Mouse (Mus musculus) right cerebral cortex, postnatal 36 days (tissue): ENCODE measurements around the gene Ypel2.
A peak's percentile ranks its signal among the peaks of the same experiment; 100 is the strongest.

Experiments used
- DNase-seq, 2 experiments: peaks; one replicate each; pipeline ENCODE4 v3.0.0; 2022; ENCODE audit warnings: low spot score in 2 of 2, mixed read lengths in 1 of 2

Ypel2 gene

DNA sequence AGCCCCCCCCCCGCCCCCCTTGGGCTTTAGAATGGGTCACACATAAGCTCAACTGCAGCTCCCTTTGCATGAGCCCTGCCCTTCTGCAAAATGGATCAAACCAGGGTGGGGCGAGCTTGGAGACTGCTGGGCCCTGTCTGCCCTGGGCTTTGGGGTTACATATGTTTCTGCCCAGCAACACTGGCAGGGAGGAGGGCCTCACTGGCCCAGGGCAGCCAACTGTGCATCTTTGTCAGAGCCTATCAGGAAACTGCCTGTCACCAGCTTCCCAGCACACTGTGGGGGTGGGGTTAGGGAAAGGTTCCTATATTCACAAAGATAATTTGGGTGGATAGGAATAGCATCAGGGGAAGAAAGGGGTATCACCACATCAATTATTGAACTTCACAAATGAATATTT, 95.1 kb downstream of the Ypel2 start:
- no peak for DNase-seq

DNA sequence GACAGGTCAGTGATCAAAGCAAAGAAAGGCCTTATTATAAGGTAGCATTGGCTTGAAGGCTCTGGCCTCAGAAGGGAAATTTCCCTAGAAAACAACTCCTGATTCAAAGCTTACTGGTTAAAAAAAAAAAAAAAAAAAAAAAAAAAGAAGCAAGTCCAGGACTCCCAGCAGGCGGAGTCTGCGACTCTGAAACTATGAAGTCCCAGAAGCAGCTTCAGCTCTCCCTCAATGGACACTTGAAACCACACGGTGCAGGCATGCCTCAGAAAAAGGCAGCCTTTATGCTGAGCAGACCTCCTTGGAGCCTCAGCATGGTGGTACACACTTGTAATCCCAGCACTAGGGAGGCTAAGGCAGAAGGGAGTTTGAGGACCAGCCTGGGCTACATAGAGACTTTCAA, 97.9 kb downstream of the Ypel2 start:
- DNase-seq, result no peak

DNA sequence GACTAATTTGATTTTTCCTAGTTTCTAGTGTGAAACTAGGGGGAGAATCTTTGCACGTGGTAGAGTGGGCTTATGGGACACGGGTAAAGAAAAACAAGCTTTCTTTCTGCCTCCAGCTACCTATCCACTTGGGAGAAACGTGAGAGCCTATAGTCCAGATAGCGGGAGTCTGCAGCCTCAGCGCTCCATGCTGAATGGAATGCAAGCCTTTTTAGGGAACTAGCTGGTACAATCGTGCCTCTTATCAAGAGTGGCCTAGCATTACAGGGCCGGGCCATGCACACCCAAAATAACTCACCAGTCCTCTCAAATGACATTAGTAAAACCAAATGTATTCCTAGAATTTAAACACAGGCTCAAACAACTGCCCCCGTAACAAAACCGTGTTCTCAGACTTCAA, 98.4 kb downstream of the Ypel2 start:
- DNase-seq, result no peak

DNA sequence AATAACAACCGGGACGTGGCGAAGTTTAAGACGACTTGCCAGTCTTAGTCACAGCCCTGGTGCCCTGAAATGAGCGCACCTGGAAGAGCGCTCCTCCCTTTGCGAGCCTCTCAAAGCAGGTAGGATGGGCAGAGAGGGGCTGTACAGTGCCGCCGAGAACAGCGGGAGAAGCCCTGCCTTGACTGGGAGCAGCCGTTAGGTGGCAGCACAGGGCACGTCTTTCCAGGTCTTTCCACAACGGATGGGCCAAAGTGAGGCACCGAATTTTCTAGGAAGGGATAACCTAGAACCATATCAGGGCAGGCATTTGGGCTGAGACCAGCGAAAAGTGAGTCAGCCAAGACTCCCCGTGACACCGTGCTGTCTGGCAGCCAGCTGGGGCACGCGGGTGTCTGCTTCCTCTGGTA, 99.3 kb downstream of the Ypel2 start:
- peak; percentile 72 to 76 for DNase-seq

DNA sequence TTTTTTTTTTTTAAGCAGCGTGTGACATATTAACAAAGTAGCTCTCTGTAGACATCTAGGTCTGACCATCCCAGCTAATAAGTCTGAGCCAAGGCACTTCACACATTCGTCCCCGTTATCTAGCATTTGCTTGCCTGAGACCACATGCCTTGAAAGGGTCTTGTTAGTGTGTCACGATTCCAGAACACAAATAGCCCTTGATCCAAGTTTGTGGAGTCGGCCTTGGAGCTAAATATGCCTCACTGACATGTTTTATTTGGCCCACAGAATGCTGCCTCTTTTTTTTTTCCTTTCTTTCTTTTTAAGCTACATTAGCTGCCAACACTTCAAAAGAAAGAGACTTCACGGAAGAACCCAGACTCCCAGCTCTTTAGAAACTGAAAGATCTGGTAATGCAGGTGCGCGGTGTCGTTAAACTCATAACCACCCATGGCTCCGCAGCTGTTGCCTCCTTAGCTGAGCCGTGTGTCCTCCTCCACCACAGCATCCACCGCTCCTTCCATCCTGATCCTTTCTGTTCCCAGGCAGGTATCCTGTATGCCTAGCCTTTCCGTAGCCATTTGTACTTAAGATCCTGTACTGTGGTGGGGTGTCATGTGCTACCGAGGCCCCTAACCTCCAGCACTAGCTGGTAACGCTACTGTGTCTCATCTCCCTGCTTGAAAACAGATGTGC, 100.4 kb downstream of the Ypel2 start:
- no peak for DNase-seq
